ENCODE assay signal across 10 mouse cellular contexts in the genomic region with DNA sequence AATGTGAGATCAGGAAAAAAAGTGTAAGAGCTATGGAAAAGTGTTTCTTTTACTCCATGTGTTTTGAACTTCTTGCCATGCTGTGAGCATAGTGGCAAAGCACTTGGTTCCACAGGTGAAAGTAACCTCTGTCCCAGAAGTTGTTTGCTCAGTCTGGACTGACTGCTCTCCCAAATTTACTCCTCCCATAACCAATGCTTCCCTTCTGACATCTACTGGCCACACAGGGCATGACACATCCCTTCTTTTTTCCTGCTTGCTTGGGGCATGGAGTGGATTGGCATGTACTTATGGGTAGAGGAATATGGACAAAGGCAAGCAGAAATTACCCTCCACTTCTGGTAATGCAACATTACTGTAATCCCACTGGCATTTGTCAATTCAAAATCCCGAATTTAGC. TPM values are rescaled to one million over a fixed set of nuclear protein-coding genes. Genes with fewer than 3 reads are reported as not detected.
DNase-seq lines count a peak whose midpoint lies in the region; ATAC-seq and TF ChIP-seq lines count a peak whose summit lies in the region.
"Had no signal": no experiment of that assay in that cellular context is flagged by ENCODE, and none has a peak within 500 bp of the region (broad histone marks: within the 10 kb centered on the region; RNA-seq: fewer than 3 reads in every experiment).

No protein-coding gene starts in this region.

- no peak overlapping the region for H3K9ac ChIP-seq in heart, adult 2 months (ENCODE audit: low read depth, low read length)
- no peak overlapping the region for H3K9ac ChIP-seq in heart, embryonic 12.5 days
- no peak overlapping the region for H3K9ac ChIP-seq in ES-Bruce4 (ENCODE audit: low read depth, poor library complexity, severe bottlenecking)

- no peaks in the 10 kb centered on the region for H3K4me1 ChIP-seq in heart, adult 2 months (ENCODE audit: control insufficient read depth, insufficient read depth, low read length)
- H3K4me1 ChIP-seq in heart, embryonic 12.5 days (replicated peaks), result no peaks in the 10 kb centered on the region
- H3K4me1 ChIP-seq in ES-Bruce4 (ENCODE audit: control insufficient read depth, insufficient read depth, low read length), result no peaks in the 10 kb centered on the region

- H3K9me3 ChIP-seq in heart, embryonic 12.5 days (replicated peaks), result no peaks in the 10 kb centered on the region
- H3K9me3 ChIP-seq in ES-Bruce4 (replicated peaks; ENCODE audit: control insufficient read depth, insufficient read depth, low read length, poor library complexity, severe bottlenecking), result no peaks in the 10 kb centered on the region

- peak; percentile 95 for TF ChIP-seq CTCF in heart, adult 2 months (IDR thresholded peaks at IDR 0.05)
- peak; percentile 13 for TF ChIP-seq CTCF in ES-Bruce4 (IDR thresholded peaks at IDR 0.05; ENCODE audit: low read depth, low read length)

- no peaks in the 10 kb centered on the region for H3K36me3 ChIP-seq in heart, adult 2 months (ENCODE audit: control insufficient read depth, insufficient read depth, low read length)
- no peaks in the 10 kb centered on the region for H3K36me3 ChIP-seq in heart, embryonic 12.5 days
- H3K36me3 ChIP-seq in ES-Bruce4 (ENCODE audit: control insufficient read depth, insufficient read depth, low read length, poor library complexity, severe bottlenecking), result no peaks in the 10 kb centered on the region

- H3K27ac ChIP-seq in heart, adult 2 months, result no peak overlapping the region
- H3K27ac ChIP-seq in heart, embryonic 12.5 days (ENCODE audit: poor library complexity, severe bottlenecking), result no peak overlapping the region
- H3K27ac ChIP-seq in ES-Bruce4 (ENCODE audit: insufficient read depth, low read length), result no peak overlapping the region

- no peak overlapping the region for H3K4me3 ChIP-seq in heart, adult 2 months
- H3K4me3 ChIP-seq in heart, embryonic 12.5 days, result no peak overlapping the region
- H3K4me3 ChIP-seq in ES-Bruce4 (ENCODE audit: low read depth, low read length), result no peak overlapping the region

- no peaks in the 10 kb centered on the region for H3K79me2 ChIP-seq in heart, adult 2 months (replicated peaks; ENCODE audit: control insufficient read depth, insufficient read depth, low read length)

- intact Hi-C loops in heart, adult 2 months (cut with DNase I), result no loop called here

- 3% methylated on average over 1 of the region's 1 CpGs for WGBS in heart, adult 2 months
- WGBS in heart, embryonic 12.5 days, result 2% methylated on average over 1 of the region's 1 CpGs

- TF ChIP-seq EP300 in heart, adult 2 months (IDR thresholded peaks at IDR 0.05; ENCODE audit: insufficient read depth, low read depth, low read length), result 0 out of 2 replicates have a peak, but pooled peaks have one; percentile 54
- no peak for TF ChIP-seq EP300 in ES-Bruce4 (IDR thresholded peaks at IDR 0.05; ENCODE audit: insufficient read depth, low read depth, low read length)

- H3K4me2 ChIP-seq in heart, embryonic 12.5 days, result no peak overlapping the region

- no peak for ATAC-seq in heart, embryonic 12.5 days (ENCODE audit: insufficient number of reproducible peaks, low FRiP score)

- DNase-seq in heart, adult 2 months, result peak; percentile 61 to 77
- DNase-seq in embryo, embryonic 10.5 days (ENCODE audit: low spot score), result peak; percentile 66
- peak; percentile 64 for DNase-seq in kidney, adult 9 months
- DNase-seq in lung, postnatal 25 days (ENCODE audit: low spot score), result peak; percentile 81
- no peak for DNase-seq in spleen, postnatal 14 days (ENCODE audit: low spot score in 2 of 2)
- DNase-seq in spleen, postnatal 4 days (ENCODE audit: low spot score in 2 of 2), result no peak

- no peak for TF ChIP-seq POLR2A in heart, adult 2 months (IDR thresholded peaks at IDR 0.05; ENCODE audit: insufficient read depth, low read depth, low read length)
- no peak for TF ChIP-seq POLR2A in ES-Bruce4 (IDR thresholded peaks at IDR 0.05; ENCODE audit: insufficient read depth, low read length)

- no peaks in the 10 kb centered on the region for H3K27me3 ChIP-seq in heart, adult 2 months (ENCODE audit: control insufficient read depth, insufficient read depth, low read length)
- 0 out of 2 replicates have a peak, but pooled peaks cover 3% of the 10 kb centered on the region for H3K27me3 ChIP-seq in heart, embryonic 12.5 days (replicated peaks)
- H3K27me3 ChIP-seq in ES-Bruce4 (ENCODE audit: control insufficient read depth, insufficient read depth, low read length, poor library complexity, severe bottlenecking), result no peaks in the 10 kb centered on the region

RNA-seq across cellular contexts. Expression of a gene that starts 20.1 kb away (rescaled TPM):
- total RNA-seq in heart, adult 2 months (2021), result 10 to 100 TPM; 78.8 to 90.7 TPM
- 117 and 142 TPM in 2 replicates for polyA plus RNA-seq in heart, adult 2 months (2012; rRNA removed)
- 131 and 147 TPM in 2 replicates for polyA plus RNA-seq in heart, embryonic 12.5 days (2016; fragmentation: Nextera tagmentation; extraction: Ambion mirVana)
- polyA plus RNA-seq in ES-Bruce4 (2011; ENCODE audit: insufficient read depth, insufficient read length, low read depth, missing spikeins), result 41.5 and 43.1 TPM in 2 replicates

RNA-seq across cellular contexts. Expression of a gene that starts 37.0 kb away (rescaled TPM):
- not detected for total RNA-seq in heart, adult 2 months (2021)
- not detected in 2 replicates for polyA plus RNA-seq in heart, adult 2 months (2012; rRNA removed)
- polyA plus RNA-seq in heart, embryonic 12.5 days (2016; fragmentation: Nextera tagmentation; extraction: Ambion mirVana), result not detected in 2 replicates
- not detected in 2 replicates for polyA plus RNA-seq in ES-Bruce4 (2011; ENCODE audit: insufficient read depth, insufficient read length, low read depth, missing spikeins)
- polyA plus RNA-seq: limb, embryonic 14.5 days; stomach, embryonic 16.5 days had no signal

Comparison
In these comparisons a context has a peak if more than half of its experiments do, and no peak if none do; other contexts are left out.
1. DNase-seq: peak in heart, adult 2 months (2 of 2), embryo, embryonic 10.5 days (single experiment), kidney, adult 9 months (single experiment) and lung, postnatal 25 days (single experiment); none in spleen, postnatal 14 days (0 of 2) and spleen, postnatal 4 days (0 of 2).